Mouse (Mus musculus): ENCODE data around the gene Epx. TPM values are rescaled to one million over a fixed set of nuclear protein-coding genes. Genes with fewer than 3 reads are reported as not detected.

The Epx gene
- not detected for total RNA-seq (2023)

DNA sequence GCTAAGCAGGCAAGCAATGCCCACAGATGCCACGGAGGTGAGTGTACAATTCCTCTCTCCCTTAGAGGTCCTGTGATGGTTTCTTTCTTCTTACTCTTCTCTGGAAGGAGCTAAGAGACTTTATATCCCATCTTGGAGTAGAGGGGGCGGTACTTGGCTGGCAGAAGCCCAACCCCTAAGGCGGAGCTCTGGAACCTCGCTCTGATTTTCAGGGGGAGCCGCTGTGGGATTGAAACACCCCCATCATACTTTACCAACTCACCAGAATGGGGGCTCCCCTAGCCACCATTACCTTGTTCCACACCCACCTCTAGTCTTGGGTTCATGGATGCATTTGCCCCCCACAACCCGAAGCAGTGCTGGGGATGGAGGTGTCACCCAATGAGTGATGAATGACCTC lies at the start of gene Epx:
Epx (minus strand) TSS at position 101 of the 400 bp plus-strand sequence.

GRCm38 (mm10) chr11:87920966-87921365 lies 45.6 kb upstream of the Epx start, which contains the start of gene Olfr464:
TSS of gene Olfr464 (minus strand) at chr11:87920967.

GRCm38 (mm10) chr11:87897287-87897686 lies 22.0 kb upstream of the Epx start, which contains the start of gene Olfr463:
TSS of gene Olfr463 (minus strand) at chr11:87897387.

GRCm38 (mm10) chr11:87892168-87892567 lies 16.8 kb upstream of the Epx start, which contains the start of gene Olfr462:
TSS of gene Olfr462 (minus strand) at chr11:87892268.

DNA sequence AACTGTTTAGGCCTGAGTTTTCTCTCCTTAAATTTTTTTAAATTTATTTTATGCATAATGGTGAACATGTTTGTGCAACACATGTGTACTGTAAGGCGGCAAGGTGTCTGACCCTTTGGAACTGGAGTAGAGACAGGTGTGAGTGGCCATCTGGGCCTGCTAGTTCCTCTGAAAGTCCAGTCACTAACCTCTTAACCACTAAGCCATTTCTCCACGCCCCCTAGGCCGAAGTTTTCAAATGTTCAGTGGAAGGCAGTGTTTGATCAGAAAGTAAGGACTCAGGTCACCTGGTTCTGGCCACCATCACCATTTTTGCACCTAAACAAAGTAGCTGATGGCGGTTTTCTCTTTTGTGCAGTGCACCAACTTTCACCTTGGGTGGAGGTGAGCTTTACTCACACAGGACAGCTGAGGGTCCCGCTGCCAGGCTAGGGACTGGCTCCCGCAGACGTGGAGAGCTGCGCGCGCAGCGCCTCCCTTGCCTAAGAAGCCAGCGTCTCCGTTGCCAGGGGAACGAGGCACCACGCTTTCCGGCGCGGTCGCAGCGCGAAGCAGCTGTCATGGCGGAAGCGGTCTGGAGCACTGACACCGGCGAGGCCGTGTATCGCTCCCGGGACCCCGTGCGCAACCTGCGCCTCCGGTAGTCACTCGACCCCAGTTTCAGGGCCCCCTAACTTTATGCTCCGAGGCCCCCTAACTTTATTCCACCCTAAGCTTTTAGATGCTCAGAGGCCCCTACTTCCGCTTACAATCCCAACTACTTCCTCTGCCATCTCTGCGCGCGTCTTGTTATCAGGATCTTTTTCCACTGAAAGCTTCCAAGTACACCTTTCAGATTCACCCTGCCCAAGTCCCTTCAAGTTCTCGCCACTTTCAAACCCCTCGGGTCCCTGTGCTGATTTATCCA lies 22.4 kb downstream of the Epx start, which contains the start of gene Mks1:
Mks1 (plus strand) TSS at position 526 of the 907 bp plus-strand sequence.

DNA sequence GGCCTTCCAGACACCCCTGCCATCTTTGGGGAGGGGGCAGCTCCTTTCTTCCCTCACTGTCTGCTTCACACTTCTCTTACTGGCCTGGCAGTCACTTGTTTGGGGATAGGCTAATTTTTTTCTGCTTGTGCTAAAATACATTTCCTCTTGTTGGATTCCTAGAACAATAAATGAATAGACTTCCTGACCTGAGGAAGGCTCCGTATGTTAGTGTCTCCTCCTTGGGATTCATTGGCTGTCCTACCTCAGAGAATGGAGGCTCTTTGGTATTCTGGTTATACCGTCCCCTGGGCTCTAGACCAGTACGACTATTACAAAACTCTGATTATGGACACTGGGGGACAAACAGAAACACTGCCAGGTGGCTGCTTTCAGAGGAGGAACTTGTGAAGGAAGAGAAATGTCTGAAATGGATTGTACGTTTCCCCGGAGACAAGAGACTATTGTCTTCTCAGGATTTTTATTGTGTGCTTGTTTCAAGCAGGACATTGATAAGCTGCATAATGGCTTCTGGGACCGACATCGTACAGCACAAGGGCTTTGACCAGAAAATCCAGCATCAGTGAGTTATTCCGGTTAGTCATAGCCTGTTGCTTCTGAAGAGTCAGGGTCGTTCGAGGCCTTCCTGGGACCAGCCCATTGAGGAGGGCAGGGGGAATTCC lies 47.0 kb downstream of the Epx start, which contains the start of gene Lpo:
Lpo (minus strand) TSS at position 51 of the 662 bp plus-strand sequence.

Other genes starting within 250 kb of the Epx start
- gene Rnf43, start 212.8 kb downstream of the Epx start, total RNA-seq (2023): 5.1 TPM
- 160 TPM for gene Supt4a, start 138.0 kb downstream of the Epx start, total RNA-seq (2023)
- gene Tspoap1, start 115.0 kb downstream of the Epx start, total RNA-seq (2023): 5.2 TPM
- gene Mpo, start 82.0 kb downstream of the Epx start, total RNA-seq (2023): 1.1 TPM
- gene Lpo, start 47.2 kb downstream of the Epx start, total RNA-seq (2023): not detected
- gene Mks1, start 22.3 kb downstream of the Epx start, total RNA-seq (2023): 12.7 TPM
- not detected for gene Olfr462, start 16.7 kb upstream of the Epx start, total RNA-seq (2023)
- gene Olfr463, start 21.9 kb upstream of the Epx start, total RNA-seq (2023): not detected
- not detected for gene Olfr464, start 45.4 kb upstream of the Epx start, total RNA-seq (2023)
- 25.2 TPM for gene Dynll2, start 112.0 kb upstream of the Epx start, total RNA-seq (2023)
- 328 TPM for gene Srsf1, start 171.8 kb upstream of the Epx start, total RNA-seq (2023)
- 50.8 TPM for gene Vezf1, start 192.7 kb upstream of the Epx start, total RNA-seq (2023)
- 7.2 TPM for gene Cuedc1, start 222.5 kb upstream of the Epx start, total RNA-seq (2023)

Measured in CD4-positive naive resting alpha-beta T cell, adult 57 days (primary cell).